24 mouse cellular contexts compared by ENCODE assay signal in the genomic region with DNA sequence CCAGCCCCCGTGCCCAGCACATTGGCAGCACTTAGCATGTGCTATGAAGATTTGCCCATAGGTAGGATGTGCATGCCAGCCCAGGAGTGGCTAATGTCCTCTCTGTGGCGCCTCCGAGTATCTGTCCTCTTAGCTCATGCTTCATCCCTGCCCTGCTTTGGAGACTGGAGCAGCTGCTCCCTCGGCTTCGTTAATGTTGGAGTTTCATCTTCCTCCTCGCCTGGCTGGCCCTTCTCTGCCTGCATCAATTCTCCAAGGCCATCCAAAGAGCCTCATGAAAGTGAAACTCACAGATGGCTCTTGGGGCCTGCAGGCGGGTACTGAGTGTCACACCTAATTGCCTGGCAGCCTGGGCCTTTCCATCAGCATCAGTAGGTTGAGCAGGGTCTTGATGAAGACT.
DNase-seq lines count a peak whose midpoint lies in the region; ATAC-seq and TF ChIP-seq lines count a peak whose summit lies in the region.
"Had no signal": no experiment of that assay in that cellular context is flagged by ENCODE, and none has a peak within 500 bp of the region (broad histone marks: within the 10 kb centered on the region; RNA-seq: fewer than 3 reads in every experiment).

No protein-coding gene starts in this region.

- no peaks in the 10 kb centered on the region for H3K27me3 ChIP-seq in forebrain, embryonic 10.5 days (ENCODE audit: poor library complexity, severe bottlenecking)
- no peaks in the 10 kb centered on the region for H3K27me3 ChIP-seq in forebrain, embryonic 13.5 days
- no peaks in the 10 kb centered on the region for H3K27me3 ChIP-seq in hindbrain, embryonic 10.5 days (ENCODE audit: insufficient read depth, poor library complexity, severe bottlenecking)
- no peaks in the 10 kb centered on the region for H3K27me3 ChIP-seq in hindbrain, embryonic 16.5 days (replicated peaks; ENCODE audit: control insufficient read depth, insufficient read depth, low read length)
- no peaks in the 10 kb centered on the region for H3K27me3 ChIP-seq in neural tube, embryonic 15.5 days (replicated peaks)
- H3K27me3 ChIP-seq in stomach, postnatal 0 days (ENCODE audit: control insufficient read depth, insufficient read depth, low read length) = no peaks in the 10 kb centered on the region
- H3K27me3 ChIP-seq: embryonic facial prominence, embryonic 15.5 days; heart, embryonic 12.5 days; hindbrain, embryonic 12.5 days had no signal

- H3K9ac ChIP-seq in forebrain, embryonic 13.5 days = no peak overlapping the region
- H3K9ac ChIP-seq in hindbrain, embryonic 16.5 days (ENCODE audit: low read depth, low read length) = no peak overlapping the region
- H3K9ac ChIP-seq in neural tube, embryonic 15.5 days (replicated peaks) = no peak overlapping the region
- no peak overlapping the region for H3K9ac ChIP-seq in stomach, postnatal 0 days (ENCODE audit: low read length)
- H3K9ac ChIP-seq: embryonic facial prominence, embryonic 15.5 days; heart, embryonic 12.5 days; hindbrain, embryonic 12.5 days had no signal

- no peak for DNase-seq in forebrain, embryonic 10.5 days (ENCODE audit: extremely low spot score, low spot score)
- peak; percentile 1 for DNase-seq in hindbrain, embryonic 10.5 days (ENCODE audit: low spot score)
- DNase-seq in neural tube, embryonic 10.5 days (ENCODE audit: extremely low spot score, low spot score) = peak; percentile 8
- DNase-seq in stomach, postnatal 0 days (ENCODE audit: low spot score) = peak; percentile 9
- DNase-seq: adrenal gland, adult 8-10 months; adrenal gland, postnatal 36 days; B cell, adult 2 months; cerebellum, adult 2 months; cerebellum, postnatal 10 days; gastrocnemius, adult 2 months; gastrocnemius, postnatal 25 days; heart, adult 18-20 months; heart, postnatal 36 days had no signal

- H3K36me3 ChIP-seq in forebrain, embryonic 10.5 days (replicated peaks) = no peaks in the 10 kb centered on the region
- H3K36me3 ChIP-seq in forebrain, embryonic 13.5 days (ENCODE audit: poor library complexity, severe bottlenecking) = no peaks in the 10 kb centered on the region
- no peaks in the 10 kb centered on the region for H3K36me3 ChIP-seq in hindbrain, embryonic 10.5 days
- H3K36me3 ChIP-seq in hindbrain, embryonic 16.5 days (ENCODE audit: control insufficient read depth, insufficient read depth, low read length) = no peaks in the 10 kb centered on the region
- no peaks in the 10 kb centered on the region for H3K36me3 ChIP-seq in neural tube, embryonic 15.5 days
- no peaks in the 10 kb centered on the region for H3K36me3 ChIP-seq in stomach, postnatal 0 days (ENCODE audit: control insufficient read depth, insufficient read depth, low read length)
- H3K36me3 ChIP-seq: embryonic facial prominence, embryonic 15.5 days; G1E; heart, embryonic 12.5 days; hindbrain, embryonic 12.5 days had no signal

- no peak for TF ChIP-seq CTCF in stomach, postnatal 0 days (IDR thresholded peaks at IDR 0.05; ENCODE audit: low read depth)

- peaks cover 26% of the 10 kb centered on the region for H3K4me1 ChIP-seq in forebrain, embryonic 10.5 days
- peaks cover 13% of the 10 kb centered on the region; the same call in 1 of the 2 replicates for H3K4me1 ChIP-seq in forebrain, embryonic 13.5 days
- H3K4me1 ChIP-seq in hindbrain, embryonic 10.5 days (replicated peaks) = peaks cover 27% of the 10 kb centered on the region
- peaks cover 3% of the 10 kb centered on the region; the same call in 1 of the 2 replicates for H3K4me1 ChIP-seq in hindbrain, embryonic 16.5 days (ENCODE audit: control insufficient read depth, insufficient read depth, low read depth, low read length)
- peaks cover 18% of the 10 kb centered on the region for H3K4me1 ChIP-seq in neural tube, embryonic 15.5 days
- no peaks in the 10 kb centered on the region for H3K4me1 ChIP-seq in stomach, postnatal 0 days (replicated peaks; ENCODE audit: control insufficient read depth, insufficient read depth)
- H3K4me1 ChIP-seq: embryonic facial prominence, embryonic 15.5 days had no signal

- no peak for ATAC-seq in forebrain, embryonic 13.5 days
- ATAC-seq in hindbrain, embryonic 16.5 days = no peak
- ATAC-seq in neural tube, embryonic 15.5 days (ENCODE audit: low FRiP score) = no peak
- no peak for ATAC-seq in stomach, postnatal 0 days (ENCODE audit: low FRiP score, low TSS enrichment)
- ATAC-seq: CD4-positive, CD25-positive, alpha-beta regulatory T cell, adult 4 months; forebrain, embryonic 14.5 days; hindbrain, postnatal 0 days had no signal

- H3K27ac ChIP-seq in forebrain, embryonic 10.5 days = peak overlapping the region; percentile 0; the same call in 1 of the 2 replicates
- H3K27ac ChIP-seq in forebrain, embryonic 13.5 days = no peak overlapping the region
- 0 out of 2 replicates have a peak overlapping the region, but pooled peaks have one; percentile 23 for H3K27ac ChIP-seq in hindbrain, embryonic 10.5 days
- no peak overlapping the region for H3K27ac ChIP-seq in hindbrain, embryonic 16.5 days (ENCODE audit: low read depth, low read length)
- H3K27ac ChIP-seq in neural tube, embryonic 15.5 days (replicated peaks) = no peak overlapping the region
- no peak overlapping the region for H3K27ac ChIP-seq in stomach, postnatal 0 days (replicated peaks)
- H3K27ac ChIP-seq: embryonic facial prominence, embryonic 15.5 days; gastrocnemius, adult 2 months; hindbrain, embryonic 12.5 days; hindbrain, postnatal 0 days had no signal

- H3K4me2 ChIP-seq in forebrain, embryonic 13.5 days = no peak overlapping the region
- H3K4me2 ChIP-seq in hindbrain, embryonic 16.5 days (ENCODE audit: low read length) = no peak overlapping the region
- no peak overlapping the region for H3K4me2 ChIP-seq in neural tube, embryonic 15.5 days
- no peak overlapping the region for H3K4me2 ChIP-seq in stomach, postnatal 0 days (replicated peaks; ENCODE audit: low read depth)
- H3K4me2 ChIP-seq: embryonic facial prominence, embryonic 15.5 days; heart, embryonic 12.5 days; hindbrain, embryonic 12.5 days had no signal

- H3K9me3 ChIP-seq in forebrain, embryonic 10.5 days = peaks cover 2% of the 10 kb centered on the region; the same call in 1 of the 2 replicates
- no peaks in the 10 kb centered on the region; the same call in 1 of the 2 replicates for H3K9me3 ChIP-seq in forebrain, embryonic 13.5 days (replicated peaks)
- H3K9me3 ChIP-seq in hindbrain, embryonic 10.5 days = no peaks in the 10 kb centered on the region
- H3K9me3 ChIP-seq in hindbrain, embryonic 16.5 days (ENCODE audit: control insufficient read depth, low read length) = 0 out of 2 replicates have a peak, but pooled peaks cover under 1% of the 10 kb centered on the region
- no peaks in the 10 kb centered on the region for H3K9me3 ChIP-seq in neural tube, embryonic 15.5 days (replicated peaks)
- H3K9me3 ChIP-seq in stomach, postnatal 0 days (ENCODE audit: control insufficient read depth, low read length) = no peaks in the 10 kb centered on the region
- H3K9me3 ChIP-seq: embryonic facial prominence, embryonic 15.5 days; hindbrain, embryonic 12.5 days had no signal

- TF ChIP-seq EP300 in stomach, postnatal 0 days (optimal IDR thresholded peaks at IDR 0.05) = no peak

- WGBS in forebrain, embryonic 10.5 days = 86% methylated on average over 7 of the region's 7 CpGs
- WGBS in forebrain, embryonic 13.5 days = 88% methylated on average over 7 of the region's 7 CpGs
- 90% methylated on average over 7 of the region's 7 CpGs for WGBS in hindbrain, embryonic 10.5 days
- WGBS in hindbrain, embryonic 16.5 days = 75% methylated on average over 7 of the region's 7 CpGs
- 83% methylated on average over 7 of the region's 7 CpGs for WGBS in neural tube, embryonic 15.5 days
- WGBS in stomach, postnatal 0 days = 88% methylated on average over 7 of the region's 7 CpGs

- no peak overlapping the region for H3K4me3 ChIP-seq in forebrain, embryonic 10.5 days
- H3K4me3 ChIP-seq in forebrain, embryonic 13.5 days = no peak overlapping the region
- H3K4me3 ChIP-seq in hindbrain, embryonic 10.5 days = no peak overlapping the region
- no peak overlapping the region for H3K4me3 ChIP-seq in hindbrain, embryonic 16.5 days (ENCODE audit: low read length)
- H3K4me3 ChIP-seq in neural tube, embryonic 15.5 days (replicated peaks) = no peak overlapping the region
- no peak overlapping the region for H3K4me3 ChIP-seq in stomach, postnatal 0 days (ENCODE audit: low read depth, low read length)
- H3K4me3 ChIP-seq: embryonic facial prominence, embryonic 15.5 days; erythroblast, embryonic 14.5 days; gastrocnemius, adult 2 months; heart, embryonic 12.5 days; hindbrain, embryonic 12.5 days had no signal

Comparison
In these comparisons a context has a peak if more than half of its experiments do, and no peak if none do; other contexts are left out.
1. H3K27ac ChIP-seq: peak in forebrain, embryonic 10.5 days (single experiment) and hindbrain, embryonic 10.5 days (single experiment); none in forebrain, embryonic 13.5 days (single experiment), hindbrain, embryonic 16.5 days (single experiment), neural tube, embryonic 15.5 days (single experiment) and stomach, postnatal 0 days (single experiment).